Mouse (Mus musculus) midbrain, embryonic 14.5 days (tissue): ENCODE measurements around the gene Cbx6. TPM values are rescaled to one million over a fixed set of nuclear protein-coding genes. Genes with fewer than 3 reads are reported as not detected.

ENCODE experiments used
- ATAC-seq: fragments of 200-750 bp; cut with Nextera tagmentation; 2 replicates; pipeline ENCODE4 v1.8.0; 2017; ENCODE audit warnings: moderate number of reproducible peaks, moderate library complexity; ENCODE audit not compliant: low FRiP score, low TSS enrichment
- DNase-seq: peaks from one replicate; pipeline ENCODE4 v3.0.0-alpha.2; 2015
- H3K27ac ChIP-seq: fragments of 300-500 bp; sonication (generic); replicated peaks from 2 replicates; pipeline ENCODE4 v1.5.1; 2014; ENCODE audit warnings: mild to moderate bottlenecking, low read depth, low read length, moderate library complexity
- H3K27me3 ChIP-seq: fragments of 300-500 bp; sonication (generic); 2 replicates; pipeline ENCODE4 v1.6.1; 2014; ENCODE audit warnings: low read length, control low read depth, mixed read lengths; ENCODE audit not compliant: control insufficient read depth, insufficient read depth
- H3K36me3 ChIP-seq: fragments of 300-500 bp; sonication (generic); 2 replicates; pipeline ENCODE4 v1.6.1; 2014; ENCODE audit warnings: low read length, control low read depth; ENCODE audit not compliant: control insufficient read depth, insufficient read depth
- H3K4me1 ChIP-seq: fragments of 300-500 bp; sonication (generic); 2 replicates; pipeline ENCODE4 v1.6.1; 2014; ENCODE audit warnings: mild to moderate bottlenecking, antibody characterized with exemption, low read length, control low read depth; ENCODE audit not compliant: control insufficient read depth, insufficient read depth
- H3K4me2 ChIP-seq: fragments of 300-500 bp; sonication (generic); 2 replicates; pipeline ENCODE4 v1.6.1; 2014; ENCODE audit warnings: mild to moderate bottlenecking, low read length, moderate library complexity
- H3K4me3 ChIP-seq: fragments of 300-500 bp; sonication (generic); replicated peaks from 2 replicates; pipeline ENCODE4 v1.5.1; 2014; ENCODE audit warnings: low read depth, low read length
- H3K9ac ChIP-seq: fragments of 300-500 bp; sonication (generic); replicated peaks from 2 replicates; pipeline ENCODE4 v1.6.1; 2014; ENCODE audit warnings: mild to moderate bottlenecking, low read length, moderate library complexity
- H3K9me3 ChIP-seq: fragments of 300-500 bp; sonication (generic); 2 replicates; pipeline ENCODE4 v1.6.1; 2016; ENCODE audit warnings: low read length, control low read depth, mixed read lengths; ENCODE audit not compliant: control insufficient read depth
- WGBS: fragments of 180-500 bp; shearing (Covaris S2); extraction: QIAGEN DNeasy Blood & Tissue Kit; methylation state at CpG from one replicate; pipeline ENCODE4 v1.1.7; 2014; 5-methylcytosine and 5-hydroxymethylcytosine counted together
- polyA plus RNA-seq: library from polyadenylated mRNA; unstranded; fragments of >200 nt; fragmentation: Nextera tagmentation; extraction: Ambion mirVana; gene quantifications from 2 replicates; pipeline ENCODE4 v1.2.1, GENCODE M21; 2014

Cbx6 gene
- polyA plus RNA-seq, 1 experiment from 2014 or later = 46.7 TPM

DNA sequence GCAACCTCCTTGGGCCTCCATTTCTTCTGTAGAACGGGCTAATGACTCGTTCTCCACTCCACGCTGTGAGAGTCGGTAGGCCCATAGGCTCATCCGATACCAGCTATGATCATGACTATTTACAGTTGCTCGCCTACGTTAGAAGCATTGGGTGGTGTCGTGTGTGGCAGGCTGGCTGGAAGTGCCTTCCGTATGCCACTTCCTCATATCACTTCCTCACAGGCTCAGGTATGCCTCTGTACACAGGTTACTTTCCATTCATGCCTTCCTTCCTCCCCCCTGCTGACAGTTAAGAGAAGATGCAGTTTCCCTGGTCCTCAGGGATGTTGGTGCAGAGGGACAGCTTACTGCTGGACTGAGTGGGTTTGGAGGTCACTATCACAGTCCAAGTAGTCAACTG, 41.4 kb downstream of the Cbx6 start:
- no peak for ATAC-seq
- DNase-seq = no peak
- WGBS = 92% methylated on average over 9 of the region's 9 CpGs
- H3K9me3 ChIP-seq = no peaks in the 10 kb centered on the region
- no peak overlapping the region for H3K9ac ChIP-seq
- no peak overlapping the region for H3K4me2 ChIP-seq
- H3K4me1 ChIP-seq = peaks cover 2% of the 10 kb centered on the region
- no peak overlapping the region for H3K4me3 ChIP-seq
- H3K36me3 ChIP-seq = peaks cover 7% of the 10 kb centered on the region; the same call in 1 of the 2 replicates
- H3K27me3 ChIP-seq = no peaks in the 10 kb centered on the region
- H3K27ac ChIP-seq = no peak overlapping the region

- no peak for ATAC-seq
- peaks cover 8% of the 10 kb centered on the region for H3K4me1 ChIP-seq
- no peaks in the 10 kb centered on the region for H3K9me3 ChIP-seq
- no peak overlapping the region for H3K4me3 ChIP-seq
- no peak overlapping the region for H3K9ac ChIP-seq
- H3K27ac ChIP-seq = no peak overlapping the region
- H3K27me3 ChIP-seq = no peaks in the 10 kb centered on the region
- 21% methylated on average over 19 of the region's 19 CpGs for WGBS
- peaks cover 7% of the 10 kb centered on the region; the same call in 1 of the 2 replicates for H3K36me3 ChIP-seq
- DNase-seq = peak; percentile 33
- H3K4me2 ChIP-seq = no peak overlapping the region
Measured at GRCm38 (mm10) chr15:79792455-79792854, 42.0 kb downstream of the Cbx6 start.

DNA sequence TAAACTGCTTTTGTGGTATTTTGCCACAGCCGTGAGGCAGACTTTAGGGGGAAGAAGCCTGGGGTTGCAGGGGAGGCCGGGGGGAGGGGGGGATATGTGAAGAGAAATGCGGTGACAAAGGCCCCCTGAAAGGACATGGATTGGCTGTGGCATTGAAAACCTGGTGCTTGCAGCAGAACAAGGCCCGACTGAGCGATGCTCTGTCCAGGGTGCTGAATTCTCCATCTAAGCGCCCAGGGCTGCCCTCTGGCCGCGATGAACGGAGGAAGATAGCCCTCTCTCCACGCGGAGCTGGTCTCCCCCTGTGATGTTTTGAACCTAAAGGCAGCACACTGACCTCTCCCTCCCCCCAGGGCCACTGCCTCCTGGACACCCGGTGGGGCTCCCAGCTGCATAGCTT, 43.0 kb downstream of the Cbx6 start:
- 4% methylated on average over 12 of the region's 12 CpGs for WGBS
- Histone ChIP-seq H3K36me3 (peaks cover 7% of the 10 kb centered on the region; the same call in 1 of the 2 replicates), H3K4me1 (peaks cover 14% of the 10 kb centered on the region), H3K9ac (no peak overlapping the region), H3K27ac (no peak overlapping the region), H3K27me3 (no peaks in the 10 kb centered on the region), H3K9me3 (no peaks in the 10 kb centered on the region), H3K4me3 (no peak overlapping the region), H3K4me2 (no peak overlapping the region)
- peak; percentile 68 for DNase-seq
- no peak for ATAC-seq

DNA sequence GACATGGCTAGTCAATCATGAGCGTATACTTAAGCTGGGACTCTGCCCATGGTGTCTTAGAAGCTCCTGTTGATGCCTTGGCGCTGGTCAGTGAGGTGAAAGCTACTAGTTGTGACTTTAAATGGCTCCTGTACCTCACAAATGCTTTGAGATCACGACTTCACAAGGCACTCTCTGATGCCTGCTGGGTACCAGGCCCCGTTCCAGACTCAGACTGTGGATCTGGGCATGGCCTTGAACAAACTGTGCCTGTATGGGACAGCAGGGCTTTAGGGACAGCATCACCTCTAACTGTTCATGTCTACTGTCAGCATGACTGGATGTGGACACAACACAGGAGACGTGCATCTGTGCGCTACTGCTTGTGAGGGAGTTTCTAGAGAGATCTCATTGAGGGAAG, 43.6 kb downstream of the Cbx6 start:
- Histone ChIP-seq H3K27ac (no peak overlapping the region), H3K4me1 (peaks cover 14% of the 10 kb centered on the region), H3K27me3 (no peaks in the 10 kb centered on the region), H3K9me3 (no peaks in the 10 kb centered on the region), H3K4me2 (no peak overlapping the region), H3K9ac (no peak overlapping the region), H3K36me3 (peaks cover 7% of the 10 kb centered on the region; the same call in 1 of the 2 replicates), H3K4me3 (no peak overlapping the region)
- 86% methylated on average over 6 of the region's 6 CpGs for WGBS
- no peak for ATAC-seq
- DNase-seq = no peak

- H3K9me3 ChIP-seq = no peaks in the 10 kb centered on the region
- H3K4me3 ChIP-seq = no peak overlapping the region
- DNase-seq (no peak), ATAC-seq (no peak)
- H3K4me2 ChIP-seq = no peak overlapping the region
- no peaks in the 10 kb centered on the region for H3K27me3 ChIP-seq
- peaks cover 14% of the 10 kb centered on the region for H3K4me1 ChIP-seq
- no peak overlapping the region for H3K9ac ChIP-seq
- H3K27ac ChIP-seq = no peak overlapping the region
- WGBS = 64% methylated on average over 8 of the region's 8 CpGs
- peaks cover 7% of the 10 kb centered on the region; the same call in 1 of the 2 replicates for H3K36me3 ChIP-seq
Measured at GRCm38 (mm10) chr15:79790111-79790510, 44.4 kb downstream of the Cbx6 start.

GRCm38 (mm10) chr15:79787815-79788214, 46.7 kb downstream of the Cbx6 start:
- ATAC-seq = no peak
- Histone ChIP-seq H3K4me2 (no peak overlapping the region), H3K9me3 (no peaks in the 10 kb centered on the region), H3K36me3 (peaks cover 7% of the 10 kb centered on the region; the same call in 1 of the 2 replicates), H3K9ac (no peak overlapping the region; the same call in 1 of the 2 replicates), H3K4me3 (no peak overlapping the region), H3K27ac (peak overlapping the region; percentile 49; the same call in 1 of the 2 replicates), H3K4me1 (peaks cover 14% of the 10 kb centered on the region), H3K27me3 (no peaks in the 10 kb centered on the region)
- WGBS = 28% methylated on average over 8 of the region's 8 CpGs
- peak; percentile 41 for DNase-seq

GRCm38 (mm10) chr15:79785056-79785455, 49.4 kb downstream of the Cbx6 start:
- Histone ChIP-seq H3K9ac (no peak overlapping the region), H3K4me1 (peaks cover 14% of the 10 kb centered on the region), H3K27ac (no peak overlapping the region), H3K36me3 (peaks cover 5% of the 10 kb centered on the region; the same call in 1 of the 2 replicates), H3K27me3 (no peaks in the 10 kb centered on the region), H3K4me2 (no peak overlapping the region), H3K9me3 (no peaks in the 10 kb centered on the region), H3K4me3 (no peak overlapping the region)
- no peak for DNase-seq
- 67% methylated on average over 1 of the region's 1 CpGs for WGBS
- ATAC-seq = no peak

DNA sequence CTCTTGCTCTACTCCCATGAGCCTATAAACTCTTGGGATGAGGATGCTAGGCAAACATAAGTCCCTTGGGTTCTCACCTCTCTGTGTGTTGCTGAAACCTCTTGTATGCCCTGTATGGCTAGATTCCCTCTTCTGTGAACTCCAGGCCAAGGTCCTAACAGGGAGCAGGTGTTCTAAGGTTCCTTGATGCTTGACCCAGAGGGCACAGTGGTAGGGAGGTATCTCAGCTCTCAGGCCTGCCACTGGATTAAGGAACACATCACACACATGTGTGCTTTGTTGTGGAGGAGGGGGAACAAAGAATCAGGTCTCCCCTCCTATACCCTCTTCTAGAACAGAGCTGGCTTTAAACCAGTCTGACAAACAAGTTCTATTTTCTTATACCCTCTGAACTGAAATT, 56.7 kb downstream of the Cbx6 start, which contains the start of gene Dnal4:
Gene Dnal4, minus strand, starts transcription at position 101 of the 400 bp plus-strand sequence.
- H3K36me3 ChIP-seq = no peaks in the 10 kb centered on the region
- no peak within 1 kb of the TSS for H3K27ac ChIP-seq
- H3K4me2 ChIP-seq = no peak within 1 kb of the TSS
- peaks cover 13% of the 10 kb centered on the region for H3K4me1 ChIP-seq
- no peak for ATAC-seq
- no peaks in the 10 kb centered on the region for H3K27me3 ChIP-seq
- no peak for DNase-seq
- H3K4me3 ChIP-seq = no peak within 1 kb of the TSS
- H3K9ac ChIP-seq = no peak within 1 kb of the TSS
- H3K9me3 ChIP-seq = no peaks in the 10 kb centered on the region

DNA sequence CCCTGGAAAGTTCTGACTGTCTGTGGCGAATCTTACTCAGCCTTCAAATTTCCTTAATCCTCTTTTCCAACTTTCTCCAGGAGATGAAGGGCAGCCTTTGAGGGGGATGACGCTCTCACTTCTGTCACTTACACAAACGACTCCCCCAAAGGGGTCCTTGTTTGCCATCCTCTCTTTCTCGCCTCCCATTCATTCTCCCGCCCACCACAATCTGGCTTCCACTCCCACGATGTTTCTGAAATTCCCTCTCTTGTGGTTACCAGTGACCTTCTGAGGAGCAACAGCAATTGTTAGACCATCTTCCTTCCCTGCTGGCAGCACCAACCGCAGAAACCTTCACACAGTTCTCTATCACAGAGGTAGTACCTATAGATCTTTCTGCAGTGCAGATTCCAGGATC, 58.8 kb downstream of the Cbx6 start:
- H3K9me3 ChIP-seq = no peaks in the 10 kb centered on the region
- no peak for DNase-seq
- no peak overlapping the region for H3K27ac ChIP-seq
- H3K4me1 ChIP-seq = peaks cover 13% of the 10 kb centered on the region
- no peak overlapping the region for H3K9ac ChIP-seq
- ATAC-seq = no peak
- WGBS = 63% methylated on average over 7 of the region's 7 CpGs
- no peaks in the 10 kb centered on the region for H3K27me3 ChIP-seq
- no peaks in the 10 kb centered on the region for H3K36me3 ChIP-seq
- no peak overlapping the region for H3K4me3 ChIP-seq
- no peak overlapping the region for H3K4me2 ChIP-seq
